Mouse (Mus musculus): Measurements from ENCODE around the gene Sox2.

The Sox2 gene

GRCm38 (mm10) chr3:34643536-34644115 is 6.6 kb upstream of the Sox2 start:
- no peak for DNase-seq (ENCODE audit: low read depth)

- no peak for DNase-seq (ENCODE audit: low read depth)
Observed at GRCm38 (mm10) chr3:34646169-34646568, 4.0 kb upstream of the Sox2 start.

- peak; percentile 56 for DNase-seq (ENCODE audit: low read depth)
Observed at GRCm38 (mm10) chr3:34647688-34648087, 2.5 kb upstream of the Sox2 start.

GRCm38 (mm10) chr3:34648105-34648832 is 1.9 kb upstream of the Sox2 start:
- DNase-seq (ENCODE audit: low read depth), result no peak

GRCm38 (mm10) chr3:34648833-34649719 is 1.1 kb upstream of the Sox2 start:
- no peak for DNase-seq (ENCODE audit: low read depth)

- DNase-seq (ENCODE audit: low read depth), result no peak
Observed at GRCm38 (mm10) chr3:34650621-34651361, 586 bp downstream of the Sox2 start.

- no peak for DNase-seq (ENCODE audit: low read depth)
Observed at GRCm38 (mm10) chr3:34651486-34652170, 1.4 kb downstream of the Sox2 start.

- no peak for DNase-seq (ENCODE audit: low read depth)
Observed at GRCm38 (mm10) chr3:34652616-34653015, 2.4 kb downstream of the Sox2 start.

GRCm38 (mm10) chr3:34653235-34653976 is 3.2 kb downstream of the Sox2 start:
- DNase-seq (ENCODE audit: low read depth), result no peak

- DNase-seq (ENCODE audit: low read depth), result no peak
Observed at GRCm38 (mm10) chr3:34653977-34654500, 3.8 kb downstream of the Sox2 start.

GRCm38 (mm10) chr3:34654781-34655180 is 4.6 kb downstream of the Sox2 start:
- no peak for DNase-seq (ENCODE audit: low read depth)

- DNase-seq (ENCODE audit: low read depth), result no peak
Observed at GRCm38 (mm10) chr3:34655311-34656075, 5.3 kb downstream of the Sox2 start.

- DNase-seq (ENCODE audit: low read depth), result no peak
Observed at GRCm38 (mm10) chr3:34656153-34656552, 5.9 kb downstream of the Sox2 start.

- no peak for DNase-seq (ENCODE audit: low read depth)
Observed at GRCm38 (mm10) chr3:34656813-34657700, 6.9 kb downstream of the Sox2 start.

GRCm38 (mm10) chr3:34657701-34658090 is 7.5 kb downstream of the Sox2 start:
- DNase-seq (ENCODE audit: low read depth), result no peak

- no peak for DNase-seq (ENCODE audit: low read depth)
Observed at GRCm38 (mm10) chr3:34658241-34658965, 8.2 kb downstream of the Sox2 start.

GRCm38 (mm10) chr3:34658966-34659535 is 8.8 kb downstream of the Sox2 start:
- no peak for DNase-seq (ENCODE audit: low read depth)

- DNase-seq (ENCODE audit: low read depth), result no peak
Observed at GRCm38 (mm10) chr3:34659861-34660260, 9.7 kb downstream of the Sox2 start.
